Mouse (Mus musculus): ENCODE measurements around the gene Mak. TPM values are rescaled to one million over a fixed set of nuclear protein-coding genes. Genes with fewer than 3 reads are reported as not detected.

Mak gene
- polyA plus RNA-seq, 1 experiment: not detected

DNA sequence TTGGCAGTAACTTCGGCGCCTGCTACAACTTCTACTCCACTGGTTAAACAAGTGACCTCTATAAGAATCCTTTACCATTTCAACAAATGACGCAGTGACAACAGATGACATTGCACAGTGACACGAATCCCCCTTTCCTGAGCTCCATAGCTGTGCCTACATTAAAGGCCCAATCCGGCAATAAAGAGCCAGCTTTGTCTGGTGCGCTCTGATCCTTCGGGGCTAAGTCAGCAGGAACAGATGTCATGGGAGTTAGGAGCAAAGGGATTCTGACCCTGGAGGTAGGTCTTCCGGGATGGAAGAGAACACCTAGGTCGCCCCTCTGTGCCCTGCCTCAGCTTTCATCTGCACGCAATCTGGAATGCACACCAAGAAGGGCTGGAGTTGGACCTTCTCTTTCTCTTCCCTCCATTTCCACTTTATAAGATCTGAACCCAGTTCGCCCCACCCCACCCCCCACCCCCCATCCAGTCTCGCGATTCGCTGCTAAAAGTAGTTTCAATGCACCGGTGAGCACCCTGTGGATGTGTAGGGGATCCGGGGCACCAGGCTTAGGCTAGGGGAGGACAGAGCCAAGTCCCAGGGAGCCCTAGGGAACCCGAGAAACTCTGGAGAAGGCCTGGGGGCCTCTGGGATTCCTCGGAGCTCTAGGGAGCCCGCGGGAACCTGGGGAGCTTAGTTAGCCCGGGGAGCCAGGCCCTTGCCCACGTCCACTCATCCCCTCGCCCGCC, 651 bp downstream of the Mak start:
- no peak for TF ChIP-seq POLR2A (IDR thresholded peaks at IDR 0.05; ENCODE audit: low read depth, low read length)
- no peak for TF ChIP-seq CTCF (IDR thresholded peaks at IDR 0.05; ENCODE audit: borderline replicate concordance, insufficient read depth, low read length)
- peak overlapping the region; percentile 44; the same call in 1 of the 2 replicates for H3K4me3 ChIP-seq (ENCODE audit: insufficient read depth, low read length)
- no peak overlapping the region for H3K27ac ChIP-seq (ENCODE audit: insufficient read depth, low read length)
- no peaks in the 10 kb centered on the region for H3K4me1 ChIP-seq (ENCODE audit: control insufficient read depth, insufficient read depth, low read length)

DNA sequence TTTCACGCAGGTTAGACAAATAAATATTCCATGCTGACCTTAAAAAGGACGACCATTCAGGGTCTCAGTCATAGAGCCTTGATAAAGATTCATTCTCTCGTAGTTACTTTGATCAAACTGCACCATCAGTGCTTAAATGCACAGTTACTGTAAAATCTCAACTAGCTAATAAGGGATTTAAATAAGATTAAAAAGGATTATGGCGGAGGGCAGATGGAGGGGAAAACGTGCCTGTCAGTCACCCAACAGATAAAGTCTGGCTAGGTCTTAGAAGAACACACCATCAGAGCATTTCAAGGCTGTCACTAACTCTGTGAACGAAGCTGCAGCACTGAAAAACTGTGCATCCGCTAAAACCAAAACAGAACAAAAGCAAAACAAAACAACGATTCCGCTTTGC, 1.6 kb downstream of the Mak start:
- H3K27ac ChIP-seq (ENCODE audit: insufficient read depth, low read length): no peak overlapping the region
- H3K4me1 ChIP-seq (ENCODE audit: control insufficient read depth, insufficient read depth, low read length): no peaks in the 10 kb centered on the region
- H3K4me3 ChIP-seq (ENCODE audit: insufficient read depth, low read length): no peak overlapping the region
- TF ChIP-seq CTCF (IDR thresholded peaks at IDR 0.05; ENCODE audit: borderline replicate concordance, insufficient read depth, low read length): no peak
- TF ChIP-seq POLR2A (IDR thresholded peaks at IDR 0.05; ENCODE audit: low read depth, low read length): no peak

DNA sequence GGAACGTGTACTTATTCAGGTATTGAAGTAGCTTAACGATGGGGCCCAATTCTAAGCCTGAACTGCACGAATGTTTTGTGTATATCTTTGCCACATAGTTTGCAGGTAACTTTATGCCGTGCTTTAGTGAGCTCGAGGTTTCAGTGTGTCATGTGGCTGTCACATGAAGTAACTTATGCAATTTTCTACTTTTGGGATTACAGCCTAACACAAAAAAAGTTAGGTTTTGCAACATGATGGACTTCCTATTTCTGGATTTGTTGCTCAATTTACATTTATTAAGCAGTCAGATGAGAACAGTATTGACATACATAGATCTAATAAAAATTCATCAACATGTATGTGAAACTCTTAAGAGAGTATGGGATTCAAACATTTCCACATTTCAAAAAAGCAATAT, 5.7 kb downstream of the Mak start:
- H3K4me1 ChIP-seq (ENCODE audit: control insufficient read depth, insufficient read depth, low read length): no peaks in the 10 kb centered on the region
- no peak overlapping the region for H3K27ac ChIP-seq (ENCODE audit: insufficient read depth, low read length)
- H3K4me3 ChIP-seq (ENCODE audit: insufficient read depth, low read length): no peak overlapping the region
- TF ChIP-seq CTCF (IDR thresholded peaks at IDR 0.05; ENCODE audit: borderline replicate concordance, insufficient read depth, low read length) (no peak), POLR2A (IDR thresholded peaks at IDR 0.05; ENCODE audit: low read depth, low read length) (no peak)

DNA sequence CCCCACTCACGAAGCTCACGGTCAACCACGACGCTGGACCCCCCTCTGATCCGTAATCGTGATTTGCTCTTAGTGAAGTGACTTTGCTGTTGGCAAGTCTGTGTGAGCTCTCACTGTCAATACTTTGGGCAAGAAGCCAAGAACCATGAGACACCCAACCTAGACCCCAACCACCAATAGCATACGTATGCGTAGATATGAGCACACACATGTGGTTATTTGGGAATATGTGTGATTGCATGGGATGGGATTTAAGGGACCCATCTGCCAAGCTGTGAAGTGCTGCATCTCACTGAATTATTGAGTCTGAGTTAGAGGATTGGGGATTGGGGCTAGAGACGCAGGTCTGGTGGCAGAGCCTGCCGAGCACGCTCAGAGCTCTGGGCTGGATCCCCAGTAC, 7.9 kb downstream of the Mak start:
- Histone ChIP-seq H3K27ac (ENCODE audit: insufficient read depth, low read length) (no peak overlapping the region), H3K4me1 (ENCODE audit: control insufficient read depth, insufficient read depth, low read length) (no peaks in the 10 kb centered on the region), H3K4me3 (ENCODE audit: insufficient read depth, low read length) (no peak overlapping the region)
- TF ChIP-seq CTCF (IDR thresholded peaks at IDR 0.05; ENCODE audit: borderline replicate concordance, insufficient read depth, low read length): no peak
- TF ChIP-seq POLR2A (IDR thresholded peaks at IDR 0.05; ENCODE audit: low read depth, low read length): no peak

DNA sequence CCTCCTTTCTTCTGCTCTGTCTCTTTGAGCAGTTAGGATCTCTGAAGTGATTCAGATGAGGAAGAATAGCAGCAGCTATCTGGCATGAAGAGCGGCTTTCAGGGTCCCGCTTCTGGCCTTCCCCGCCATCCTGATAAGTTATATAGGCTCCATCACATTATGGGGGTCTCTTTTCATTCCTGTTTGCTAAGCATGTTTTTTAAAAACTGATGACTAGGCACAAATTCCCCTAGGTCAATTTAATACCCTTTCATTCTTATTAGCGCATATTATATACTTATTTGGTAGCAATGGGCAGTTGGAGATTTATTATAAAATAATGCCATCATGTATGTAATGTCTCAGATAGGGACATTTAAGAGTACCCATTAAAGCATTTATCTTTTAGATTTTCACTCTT, 11.9 kb downstream of the Mak start:
- Histone ChIP-seq H3K4me3 (ENCODE audit: insufficient read depth, low read length) (no peak overlapping the region), H3K27ac (ENCODE audit: insufficient read depth, low read length) (no peak overlapping the region), H3K4me1 (ENCODE audit: control insufficient read depth, insufficient read depth, low read length) (no peaks in the 10 kb centered on the region)
- TF ChIP-seq POLR2A (IDR thresholded peaks at IDR 0.05; ENCODE audit: low read depth, low read length) (no peak), CTCF (IDR thresholded peaks at IDR 0.05; ENCODE audit: borderline replicate concordance, insufficient read depth, low read length) (no peak)

DNA sequence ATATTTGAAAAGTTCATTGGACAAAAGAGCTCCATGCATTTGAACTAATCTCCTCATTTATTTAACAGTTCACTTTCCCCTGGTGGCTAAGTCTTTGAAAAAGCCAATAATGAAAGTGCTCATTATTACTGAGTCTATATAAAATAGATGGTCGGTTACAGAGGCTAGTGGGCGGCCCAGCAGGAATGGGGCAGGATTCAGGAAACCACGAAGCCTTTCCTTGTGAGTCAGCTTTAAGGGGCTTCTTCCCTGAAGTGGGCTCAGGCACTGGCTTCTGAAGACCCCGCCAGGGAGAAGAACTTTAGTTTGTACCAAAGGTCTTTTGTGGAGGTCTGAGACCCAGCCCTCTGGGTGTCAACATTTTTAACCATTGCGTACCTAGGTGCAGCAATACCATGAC, 27.5 kb downstream of the Mak start:
- no peak overlapping the region for H3K4me3 ChIP-seq (ENCODE audit: insufficient read depth, low read length)

DNA sequence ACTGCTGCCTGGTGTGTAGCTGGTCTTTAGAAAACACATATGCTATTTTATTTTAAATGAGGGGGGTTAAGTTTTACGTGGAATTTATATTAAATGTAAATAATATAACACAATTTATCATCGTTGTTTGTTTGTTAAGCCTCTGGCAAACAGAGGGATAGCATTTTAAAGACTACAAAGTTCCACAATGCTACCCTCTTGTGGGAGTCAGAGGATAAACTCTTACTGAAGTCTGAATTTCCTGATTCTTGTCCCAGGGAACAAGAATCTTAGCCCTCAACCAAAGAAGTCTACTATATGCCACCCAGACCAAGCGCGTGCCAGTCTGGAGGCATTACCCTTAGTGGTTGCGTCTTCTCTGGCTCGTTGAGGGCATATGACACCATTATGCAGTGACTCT, 32.2 kb downstream of the Mak start:
- H3K27ac ChIP-seq (ENCODE audit: insufficient read depth, low read length): no peak overlapping the region
- H3K4me3 ChIP-seq (ENCODE audit: insufficient read depth, low read length): no peak overlapping the region
- TF ChIP-seq POLR2A (IDR thresholded peaks at IDR 0.05; ENCODE audit: low read depth, low read length): no peak
- TF ChIP-seq CTCF (IDR thresholded peaks at IDR 0.05; ENCODE audit: borderline replicate concordance, insufficient read depth, low read length): no peak
- no peaks in the 10 kb centered on the region for H3K4me1 ChIP-seq (ENCODE audit: control insufficient read depth, insufficient read depth, low read length)

More for the DNA sequence above, 27.5 kb downstream of the Mak start:
- no peak overlapping the region for H3K27ac ChIP-seq (ENCODE audit: insufficient read depth, low read length)
- H3K4me1 ChIP-seq (ENCODE audit: control insufficient read depth, insufficient read depth, low read length): no peaks in the 10 kb centered on the region
- TF ChIP-seq POLR2A (IDR thresholded peaks at IDR 0.05; ENCODE audit: low read depth, low read length): no peak
- no peak for TF ChIP-seq CTCF (IDR thresholded peaks at IDR 0.05; ENCODE audit: borderline replicate concordance, insufficient read depth, low read length)

DNA sequence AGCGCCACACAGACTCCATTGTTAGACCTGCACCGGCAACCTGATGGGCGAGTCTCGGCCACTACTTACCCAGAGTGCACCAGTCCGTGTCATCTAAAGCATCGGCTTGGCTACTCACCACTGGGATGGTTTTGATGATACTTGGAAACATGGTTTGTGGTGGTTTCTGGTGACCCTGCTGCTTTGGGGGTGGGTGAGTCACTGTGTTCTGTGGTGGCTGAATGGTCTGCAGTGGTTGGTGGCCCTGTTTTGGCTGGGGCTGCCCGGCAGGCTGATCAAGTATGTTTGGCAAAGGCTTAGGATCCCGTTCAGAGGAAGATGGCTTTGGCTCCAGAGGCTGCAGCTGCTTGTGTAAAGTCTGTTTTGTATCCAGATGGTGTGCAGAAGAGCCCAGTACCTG, 33.6 kb downstream of the Mak start:
- TF ChIP-seq POLR2A (IDR thresholded peaks at IDR 0.05; ENCODE audit: low read depth, low read length) (no peak), CTCF (IDR thresholded peaks at IDR 0.05; ENCODE audit: borderline replicate concordance, insufficient read depth, low read length) (no peak)
- H3K4me3 ChIP-seq (ENCODE audit: insufficient read depth, low read length): no peak overlapping the region
- no peak overlapping the region for H3K27ac ChIP-seq (ENCODE audit: insufficient read depth, low read length)
- no peaks in the 10 kb centered on the region for H3K4me1 ChIP-seq (ENCODE audit: control insufficient read depth, insufficient read depth, low read length)

DNA sequence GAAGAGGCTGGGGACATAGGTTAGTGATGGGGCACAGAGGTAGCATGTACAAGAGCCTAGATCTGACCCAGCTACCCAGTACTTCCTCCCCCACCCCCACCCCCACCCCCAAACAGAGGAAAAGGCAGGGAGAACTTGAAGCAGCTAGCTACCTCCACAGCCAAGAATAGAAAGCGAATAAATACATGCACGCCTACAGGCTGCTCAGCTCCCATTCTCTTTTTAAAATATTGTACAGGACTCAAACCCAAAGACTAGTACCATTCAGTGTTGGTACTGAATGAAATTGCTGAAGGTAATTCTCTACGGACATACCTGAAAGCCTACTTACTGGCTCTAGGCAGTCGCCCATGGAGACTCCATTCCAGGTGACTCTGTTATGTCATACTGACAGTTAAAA, 37.0 kb downstream of the Mak start:
- TF ChIP-seq CTCF (IDR thresholded peaks at IDR 0.05; ENCODE audit: borderline replicate concordance, insufficient read depth, low read length): no peak
- TF ChIP-seq POLR2A (IDR thresholded peaks at IDR 0.05; ENCODE audit: low read depth, low read length): no peak
- no peak overlapping the region for H3K4me3 ChIP-seq (ENCODE audit: insufficient read depth, low read length)
- no peaks in the 10 kb centered on the region for H3K4me1 ChIP-seq (ENCODE audit: control insufficient read depth, insufficient read depth, low read length)
- H3K27ac ChIP-seq (ENCODE audit: insufficient read depth, low read length): no peak overlapping the region

DNA sequence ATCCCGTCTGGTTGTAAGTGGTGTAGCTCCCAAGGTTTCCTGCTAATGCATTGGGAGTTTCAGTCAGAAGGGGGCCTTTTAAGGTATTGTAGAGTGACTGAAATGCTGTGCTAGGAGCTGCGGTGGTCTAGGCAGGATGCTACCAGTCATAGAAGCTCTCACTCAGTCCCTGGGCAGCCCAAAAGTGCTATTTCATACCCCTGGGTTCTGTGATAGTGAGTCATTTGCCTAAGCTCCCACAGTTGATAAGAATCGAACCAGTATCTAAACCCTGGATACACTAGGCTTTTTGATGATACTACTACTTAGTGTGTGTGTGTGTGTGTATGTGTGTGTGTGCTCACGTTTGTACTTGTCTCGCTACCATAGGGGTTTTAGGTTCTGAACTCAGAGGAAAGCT, 49.4 kb downstream of the Mak start:
- TF ChIP-seq POLR2A (IDR thresholded peaks at IDR 0.05; ENCODE audit: low read depth, low read length) (no peak), CTCF (IDR thresholded peaks at IDR 0.05; ENCODE audit: borderline replicate concordance, insufficient read depth, low read length) (no peak)
- Histone ChIP-seq H3K27ac (ENCODE audit: insufficient read depth, low read length) (no peak overlapping the region), H3K4me3 (ENCODE audit: insufficient read depth, low read length) (no peak overlapping the region), H3K4me1 (ENCODE audit: control insufficient read depth, insufficient read depth, low read length) (no peaks in the 10 kb centered on the region)
